Mouse (Mus musculus) cerebellum, adult 11-12 months (tissue): ENCODE measurements at regions not wholly inside any gene's neighbourhood (a gene's known extent, or its start where the extent isn't known, plus 50 kb on each side); places are given as distances from the start of the nearest gene placed in this dataset.

ENCODE experiments used
- DNase-seq: peaks from one replicate; pipeline ENCODE4 v3.0.0; 2022

DNA sequence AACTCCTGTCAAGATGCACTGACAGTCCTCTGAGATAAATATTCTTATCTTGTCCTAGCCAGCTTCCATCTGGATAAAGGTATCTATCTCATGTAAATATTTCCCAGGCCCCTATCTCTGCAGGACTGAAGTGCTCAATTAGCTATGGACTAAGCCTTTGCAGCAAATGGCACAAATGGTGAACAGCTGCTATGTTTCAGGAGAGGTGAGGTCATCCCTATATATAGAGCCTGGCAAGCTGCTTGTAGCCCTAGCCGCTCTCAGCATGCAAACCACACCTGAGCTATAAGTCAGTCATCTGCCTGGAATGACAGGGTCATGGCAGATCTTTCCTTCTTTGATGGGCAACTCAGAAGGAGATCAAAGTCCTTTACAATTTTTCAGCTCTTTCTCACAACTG lies 294.9 kb upstream of the Agtr1b start:
- peak; percentile 88 for DNase-seq

GRCm38 (mm10) chr3:20655345-20655744 lies 288.4 kb upstream of the Agtr1b start:
- DNase-seq, result no peak
